Mouse (Mus musculus): ENCODE results near the gene Gdf11.

Gdf11 gene

GRCm38 (mm10) chr10:128891296-128892094, at the start of gene Gdf11:
TSS of gene Gdf11 (minus strand) at chr10:128891718.
- peak; percentile 57 to 76 for DNase-seq

- no peak for DNase-seq
These were observed 49.0 kb upstream of the Gdf11 start for GRCm38 (mm10) chr10:128940475-128941061.

- no peak for DNase-seq
These were observed 47.5 kb upstream of the Gdf11 start for GRCm38 (mm10) chr10:128938974-128939373.

DNA sequence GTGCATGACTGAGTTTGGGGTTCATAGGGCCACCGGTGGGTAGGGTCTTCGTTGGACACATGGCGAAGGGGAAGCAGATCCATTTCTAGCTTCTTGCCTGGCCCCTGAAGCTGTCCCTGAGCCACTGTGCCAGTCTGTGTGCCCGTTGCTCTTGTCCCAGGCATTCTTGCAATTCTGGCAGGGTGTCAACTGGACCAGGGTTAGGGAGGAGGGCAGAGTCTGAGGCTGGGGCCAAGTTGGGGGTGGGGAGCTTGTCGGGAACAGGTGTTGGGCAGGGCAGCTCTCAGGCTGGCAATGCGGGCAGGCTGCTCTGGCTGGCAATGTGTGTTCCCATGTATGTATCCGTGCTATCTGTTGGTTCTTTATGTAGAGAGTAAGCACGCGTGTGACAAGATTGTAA, 46.9 kb upstream of the Gdf11 start:
- DNase-seq: peak; percentile 66 to 77

DNA sequence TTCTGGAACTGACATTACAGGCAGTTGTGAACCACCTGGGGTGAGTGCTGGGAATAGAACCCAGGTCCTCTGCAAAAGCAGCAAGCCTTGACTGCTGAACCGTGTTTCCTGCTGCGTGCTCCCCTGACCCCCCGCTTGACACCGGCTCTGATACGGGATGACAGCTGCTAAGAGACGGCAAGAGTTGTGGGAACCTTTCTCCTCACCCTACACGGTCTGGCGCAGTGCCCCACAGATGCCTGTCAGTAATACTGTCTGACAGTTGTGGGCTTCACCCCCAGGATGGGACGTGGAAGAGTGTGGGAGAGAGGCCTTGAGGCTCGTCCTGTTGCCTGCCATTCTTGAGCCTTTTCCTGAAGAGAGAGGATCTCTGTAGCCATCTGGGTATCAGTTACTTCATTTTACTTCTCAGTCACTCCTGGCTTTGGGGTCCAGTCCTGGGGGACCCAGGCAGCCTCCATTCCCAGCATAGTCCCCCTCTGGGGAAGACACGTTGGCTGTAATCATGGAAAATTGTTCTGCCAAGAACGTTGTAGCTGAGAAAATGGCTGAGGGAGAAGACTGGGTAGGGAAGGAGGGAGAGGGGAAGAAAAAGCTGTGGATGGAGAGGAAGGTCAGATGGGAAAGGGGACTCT, 46.4 kb upstream of the Gdf11 start:
- DNase-seq: no peak

GRCm38 (mm10) chr10:128935826-128936440, 44.4 kb upstream of the Gdf11 start:
- DNase-seq: no peak

DNA sequence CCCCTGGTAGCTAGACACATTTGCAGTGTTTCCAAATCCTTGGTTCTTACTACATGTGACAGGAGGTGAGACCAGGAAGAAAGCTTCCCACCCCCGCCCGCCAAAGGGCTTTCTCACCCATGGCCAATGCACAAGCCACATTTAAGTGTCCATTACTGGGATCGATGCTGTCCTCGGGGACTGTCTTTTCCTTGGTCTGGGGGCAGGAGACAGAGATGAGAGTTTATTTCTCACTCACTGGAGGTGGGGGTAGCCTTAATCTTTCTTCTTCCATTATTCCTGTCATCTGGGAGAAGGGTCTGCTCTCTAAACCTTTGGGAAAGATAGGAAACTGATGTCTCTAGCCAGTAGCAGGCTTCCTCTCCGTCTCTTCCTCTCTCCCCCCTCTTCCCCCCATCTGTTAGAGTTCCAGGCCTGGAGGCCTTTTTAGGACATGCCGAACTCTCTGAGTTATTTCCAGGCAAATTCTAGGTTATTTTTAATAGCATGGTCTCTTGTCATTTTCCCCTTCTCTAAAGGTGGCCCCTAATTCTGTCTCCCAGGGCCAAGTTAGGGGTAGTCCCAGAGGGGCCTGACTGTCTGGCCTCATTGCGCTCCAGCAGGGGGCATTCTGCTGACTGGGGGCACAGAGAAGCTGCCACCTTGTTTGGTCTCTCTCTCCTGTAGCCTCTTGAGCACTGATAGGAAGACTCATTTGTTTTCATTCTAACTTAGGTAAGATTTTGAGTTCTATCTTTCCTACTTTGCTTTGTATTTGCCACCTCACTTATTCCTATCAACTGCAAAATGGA, 43.7 kb upstream of the Gdf11 start:
- DNase-seq: no peak

GRCm38 (mm10) chr10:128933976-128934721, 42.6 kb upstream of the Gdf11 start:
- DNase-seq: no peak

- DNase-seq: peak in 1 of 2 experiments; percentile 46
These were observed 42.1 kb upstream of the Gdf11 start, which contains the start of gene Itga7 for GRCm38 (mm10) chr10:128933574-128933973. TSS of gene Itga7 (plus strand) at chr10:128933818.

DNA sequence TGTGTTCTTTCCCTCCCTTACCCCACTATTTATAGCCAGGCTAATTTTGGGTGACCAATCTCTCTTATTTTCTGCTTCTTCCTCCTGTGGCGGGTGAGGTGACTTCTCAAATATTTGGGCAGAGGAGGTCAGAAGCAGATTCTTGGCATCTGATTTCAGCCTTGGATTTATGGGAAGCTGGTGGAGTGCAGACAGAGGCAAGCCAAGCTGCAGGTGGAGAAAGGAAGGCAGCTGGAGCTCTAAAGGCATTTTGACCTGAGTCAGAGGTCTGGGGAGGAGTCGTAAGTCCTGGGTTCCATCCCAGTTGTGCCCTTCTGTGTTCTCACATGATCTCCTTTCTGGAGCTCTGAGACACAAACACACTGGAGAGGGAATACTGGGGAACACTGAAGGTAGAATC, 39.9 kb upstream of the Gdf11 start:
- DNase-seq: no peak

- DNase-seq: peak; percentile 65 to 83
These were observed 38.3 kb upstream of the Gdf11 start for GRCm38 (mm10) chr10:128929638-128930378.

DNA sequence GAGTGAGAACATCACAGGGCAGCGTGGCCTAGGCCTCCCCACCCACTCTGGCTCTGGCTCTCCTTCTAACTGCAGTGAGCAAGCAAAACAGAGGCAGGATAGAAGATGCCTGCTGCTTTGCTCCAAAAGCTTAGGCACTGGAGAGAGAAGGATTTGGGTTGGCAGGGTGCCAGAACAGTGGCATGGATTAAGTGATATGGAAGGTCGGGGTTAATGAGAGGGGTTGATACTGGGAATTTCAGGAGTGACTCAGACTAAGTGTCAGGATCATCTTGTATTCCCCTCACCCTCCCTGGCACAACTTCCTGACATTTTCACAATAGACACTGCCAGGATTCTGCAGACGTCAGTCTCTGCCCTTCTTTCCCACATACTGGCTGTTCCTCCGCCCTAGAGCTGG, 36.8 kb upstream of the Gdf11 start:
- no peak for DNase-seq

DNA sequence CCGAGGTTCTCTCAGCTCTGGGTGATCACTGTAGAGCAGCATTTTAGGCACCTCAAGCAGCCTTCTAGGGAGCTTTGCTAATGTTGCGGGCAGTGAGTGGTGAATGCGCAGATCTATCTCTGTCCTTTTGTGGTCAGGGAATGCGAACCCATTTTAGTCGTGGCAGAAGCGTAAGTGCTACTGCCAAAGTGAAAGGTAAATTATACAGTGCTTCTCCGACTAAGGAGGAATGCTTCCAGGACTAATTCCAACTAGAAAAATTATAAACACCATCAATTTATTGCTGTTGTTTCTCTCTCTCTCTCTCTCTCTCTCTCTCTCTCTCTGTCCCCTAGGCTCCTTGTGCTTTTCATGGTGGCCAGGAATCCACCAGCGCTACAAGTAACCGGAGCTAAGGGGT, 32.4 kb upstream of the Gdf11 start, which contains the start of gene Bloc1s1:
Gene Bloc1s1 (minus strand): TSS at position 101 of the 400 bp plus-strand sequence.
- no peak for DNase-seq

DNA sequence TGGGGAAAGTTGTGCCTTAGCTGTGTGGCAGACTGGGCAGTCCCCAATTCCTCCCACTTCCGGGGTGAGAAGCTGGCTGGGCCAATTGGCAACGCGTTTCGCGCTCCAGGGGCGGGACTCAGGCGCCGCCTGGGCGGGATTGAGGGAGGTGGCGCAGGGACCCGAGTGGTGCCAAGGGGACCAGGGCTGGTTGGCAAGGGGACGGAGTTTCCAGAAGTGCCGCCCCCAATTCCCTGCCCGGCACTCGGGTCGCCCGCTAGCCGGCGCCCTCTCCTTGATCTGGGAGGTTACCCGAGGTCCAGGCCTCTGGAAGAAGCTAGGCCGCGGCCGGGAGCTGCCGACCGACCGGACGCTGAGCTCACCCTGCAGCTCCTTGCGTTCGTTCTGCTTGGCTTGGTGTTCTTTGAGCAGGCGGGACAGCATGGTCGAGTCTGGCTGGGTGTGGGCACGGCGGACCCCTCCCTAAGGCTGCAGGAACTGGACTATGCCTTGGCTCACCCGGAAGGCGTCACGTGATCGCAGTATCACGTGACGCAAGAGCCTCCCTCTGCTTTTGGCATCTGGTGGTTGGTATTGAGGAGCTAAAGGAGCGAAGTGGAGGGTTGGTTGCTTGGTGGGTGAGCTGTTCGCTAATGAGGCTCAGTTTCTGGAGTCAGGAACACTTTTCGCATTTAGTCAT, 31.6 kb upstream of the Gdf11 start:
- peak; percentile 97 to 98 for DNase-seq

GRCm38 (mm10) chr10:128922822-128923012, 31.2 kb upstream of the Gdf11 start, which contains the start of gene Rdh5:
TSS of gene Rdh5 (minus strand) at chr10:128922888.
- no peak for DNase-seq

DNA sequence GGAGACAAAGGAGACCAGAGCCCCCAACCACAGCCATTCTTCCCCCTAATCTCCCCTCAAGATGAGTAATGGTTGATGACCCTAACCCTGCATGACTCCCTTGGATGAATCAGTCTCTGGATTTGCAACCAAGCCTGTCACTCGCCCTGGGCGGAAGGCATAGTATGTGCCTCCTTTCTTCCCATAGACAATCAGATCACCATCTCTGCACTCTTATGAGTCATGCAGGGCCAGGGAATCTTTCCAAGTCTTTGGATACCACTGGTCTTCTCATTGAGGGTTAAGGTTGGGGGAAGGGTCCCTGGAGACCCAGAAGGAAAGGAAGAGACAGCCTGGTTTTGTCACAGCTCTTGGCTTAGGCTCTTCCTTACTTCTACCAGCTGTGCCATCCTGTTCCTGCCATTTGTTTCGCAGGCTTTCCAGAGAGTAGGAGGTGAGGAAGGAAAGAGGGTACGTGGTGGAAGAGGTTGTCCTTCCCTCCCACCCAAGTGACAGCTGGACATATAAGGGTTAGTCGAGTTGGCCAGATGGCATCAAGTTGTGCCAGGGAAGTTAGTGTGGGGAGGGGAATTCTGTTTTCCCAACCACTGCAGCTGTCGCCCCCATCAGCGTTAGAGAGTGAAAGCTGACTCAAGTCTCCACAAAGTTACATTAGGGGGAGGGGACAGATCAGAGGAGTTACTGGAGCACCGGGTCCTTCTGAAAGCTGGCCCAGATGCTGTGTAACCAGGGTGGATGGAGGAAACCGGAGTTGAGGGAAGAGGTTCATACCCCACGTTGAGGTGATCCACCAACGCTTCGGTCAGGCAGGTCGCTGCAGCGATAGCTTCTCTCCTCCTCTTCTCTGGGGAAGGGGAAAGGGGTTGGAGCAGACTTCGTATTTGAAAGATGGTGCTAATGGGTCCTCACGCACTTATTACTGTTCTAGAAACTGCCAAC, 30.6 kb upstream of the Gdf11 start:
- DNase-seq: no peak

GRCm38 (mm10) chr10:128921251-128921650, 29.7 kb upstream of the Gdf11 start:
- no peak for DNase-seq

DNA sequence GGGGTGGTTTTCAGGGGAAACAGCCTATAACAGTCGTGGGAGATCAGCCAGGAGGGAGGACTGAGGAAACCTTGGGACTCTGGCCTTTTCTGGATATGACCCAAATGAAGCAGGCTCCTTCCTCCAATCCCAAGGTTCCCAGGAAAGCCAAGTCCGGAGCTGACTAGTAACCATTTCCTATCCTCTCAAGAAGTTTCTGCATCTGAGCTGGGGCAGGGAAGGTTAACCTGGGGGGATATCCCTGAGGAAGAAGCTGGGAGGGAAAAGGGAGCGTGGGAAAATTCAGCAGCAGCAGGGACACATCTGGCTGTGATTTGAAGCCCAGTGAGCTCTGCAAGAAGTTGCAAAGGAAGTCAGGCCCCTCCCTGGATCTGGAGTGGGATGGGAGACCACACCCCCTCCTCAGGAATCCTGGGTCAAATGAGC, 29.2 kb upstream of the Gdf11 start:
- DNase-seq: peak in 1 of 2 experiments; percentile 53

DNA sequence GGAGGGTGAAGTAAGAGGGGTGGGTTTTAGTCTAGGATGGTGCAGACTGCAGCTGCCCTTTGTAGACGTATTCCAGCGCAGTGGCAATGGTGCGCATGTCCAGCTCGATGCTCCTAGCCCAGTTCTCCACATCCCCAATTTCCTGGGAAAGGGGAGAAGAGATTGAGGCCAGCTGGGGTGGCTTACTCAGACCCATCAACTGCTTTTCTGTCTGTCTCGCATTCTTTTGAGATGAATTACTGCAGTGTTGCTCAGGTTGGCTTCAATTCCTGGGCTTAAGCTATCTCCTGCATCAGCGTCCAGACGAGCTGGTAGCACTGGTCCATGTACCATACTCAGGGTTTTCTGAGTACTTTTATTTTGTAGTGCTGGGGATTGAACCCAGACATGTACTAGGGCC, 28.4 kb upstream of the Gdf11 start:
- no peak for DNase-seq

All from lung, postnatal 4 days (tissue).